Mouse (Mus musculus) forebrain, embryonic 10.5 days (tissue): Measurements from ENCODE around the gene Fam13a. TPM values are rescaled to one million over a fixed set of nuclear protein-coding genes. Genes with fewer than 3 reads are reported as not detected.
A peak's percentile ranks its signal among the peaks of the same experiment; 100 is the strongest.

Experiments
- DNase-seq: peaks from one replicate; pipeline ENCODE4 v3.0.0-alpha.2; 2017; ENCODE audit warnings: low spot score; ENCODE audit errors: extremely low spot score
- H3K27ac ChIP-seq: fragments of 300-500 bp; sonication (generic); 2 replicates; pipeline ENCODE4 v1.5.1; 2016; ENCODE audit warnings: mild to moderate bottlenecking
- H3K27me3 ChIP-seq: fragments of 300-500 bp; sonication (generic); 2 replicates; pipeline ENCODE4 v1.6.1; 2016; ENCODE audit warnings: mild to moderate bottlenecking; ENCODE audit not compliant: poor library complexity, severe bottlenecking
- H3K36me3 ChIP-seq: fragments of 300-500 bp; sonication (generic); replicated peaks from 2 replicates; pipeline ENCODE4 v1.6.1; 2016; ENCODE audit warnings: mild to moderate bottlenecking, moderate library complexity
- H3K4me1 ChIP-seq: fragments of 300-500 bp; sonication (generic); 2 replicates; pipeline ENCODE4 v1.6.1; 2016
- H3K4me3 ChIP-seq: fragments of 300-500 bp; sonication (generic); 2 replicates; pipeline ENCODE4 v1.5.1; 2016; ENCODE audit warnings: mild to moderate bottlenecking, moderate library complexity
- H3K9me3 ChIP-seq: fragments of 300-500 bp; sonication (generic); 2 replicates; pipeline ENCODE4 v1.6.1; 2016; ENCODE audit warnings: mild to moderate bottlenecking, moderate library complexity
- WGBS: fragments of 180-500 bp; shearing (Covaris S2); methylation state at CpG from one replicate; pipeline ENCODE4 v1.1.7; 2016; 5-methylcytosine and 5-hydroxymethylcytosine counted together
- polyA plus RNA-seq: library from polyadenylated mRNA; unstranded; fragments of >200 nt; fragmentation: Nextera tagmentation; extraction: Ambion mirVana; gene quantifications from 2 replicates; pipeline ENCODE4 v1.2.1, GENCODE M21; 2016

Gene Fam13a
- polyA plus RNA-seq, 1 experiment from 2014 or later, result 2.9 TPM

DNA sequence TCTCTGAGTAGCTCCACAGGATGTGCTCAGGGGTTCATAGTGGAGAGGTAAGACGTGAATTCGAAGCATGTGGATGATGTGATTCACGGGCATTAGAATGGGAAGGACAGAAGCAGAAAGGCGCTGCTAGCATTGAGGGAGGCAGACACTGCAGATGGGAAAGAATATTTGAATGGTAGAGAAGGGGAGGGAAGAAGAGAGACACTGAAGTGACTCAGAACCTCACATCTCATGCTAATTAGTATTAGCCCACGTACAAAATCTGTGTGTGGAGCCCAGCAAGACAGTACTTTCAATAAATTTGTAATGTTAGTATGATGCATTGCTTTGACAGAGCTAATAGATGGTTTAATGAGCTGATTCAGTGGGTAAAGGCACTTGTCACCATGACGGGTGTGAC is 103.6 kb downstream of the Fam13a start:
- 87% methylated on average over 6 of the region's 6 CpGs for WGBS
- Histone ChIP-seq H3K27ac (no peak overlapping the region), H3K36me3 (0 out of 2 replicates have a peak, but pooled peaks cover 2% of the 10 kb centered on the region), H3K27me3 (no peaks in the 10 kb centered on the region), H3K4me1 (no peaks in the 10 kb centered on the region), H3K9me3 (no peaks in the 10 kb centered on the region), H3K4me3 (no peak overlapping the region)
- DNase-seq, result no peak

DNA sequence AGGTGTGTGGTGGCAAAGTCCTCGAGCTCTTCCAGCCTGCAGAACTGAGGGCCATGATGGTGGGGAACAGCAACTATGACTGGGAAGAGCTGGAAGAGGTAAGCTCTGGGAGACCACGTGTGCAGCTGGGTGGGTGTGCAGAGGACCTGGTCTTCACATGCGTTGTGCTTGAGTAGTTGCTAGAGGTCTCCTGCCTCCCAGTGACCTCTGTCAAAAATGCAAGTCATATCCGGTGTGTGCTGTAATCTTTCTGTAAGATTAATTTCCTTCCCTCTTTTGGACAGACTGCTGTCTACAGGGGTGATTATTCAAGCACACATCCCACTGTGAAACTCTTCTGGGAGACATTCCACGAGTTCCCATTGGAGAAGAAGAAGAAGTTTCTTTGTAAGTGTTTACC is 107.9 kb downstream of the Fam13a start:
- WGBS, result 87% methylated on average over 5 of the region's 5 CpGs
- Histone ChIP-seq H3K36me3 (0 out of 2 replicates have a peak, but pooled peaks cover 2% of the 10 kb centered on the region), H3K27me3 (no peaks in the 10 kb centered on the region), H3K4me1 (no peaks in the 10 kb centered on the region), H3K4me3 (no peak overlapping the region), H3K27ac (no peak overlapping the region), H3K9me3 (no peaks in the 10 kb centered on the region)
- no peak for DNase-seq

DNA sequence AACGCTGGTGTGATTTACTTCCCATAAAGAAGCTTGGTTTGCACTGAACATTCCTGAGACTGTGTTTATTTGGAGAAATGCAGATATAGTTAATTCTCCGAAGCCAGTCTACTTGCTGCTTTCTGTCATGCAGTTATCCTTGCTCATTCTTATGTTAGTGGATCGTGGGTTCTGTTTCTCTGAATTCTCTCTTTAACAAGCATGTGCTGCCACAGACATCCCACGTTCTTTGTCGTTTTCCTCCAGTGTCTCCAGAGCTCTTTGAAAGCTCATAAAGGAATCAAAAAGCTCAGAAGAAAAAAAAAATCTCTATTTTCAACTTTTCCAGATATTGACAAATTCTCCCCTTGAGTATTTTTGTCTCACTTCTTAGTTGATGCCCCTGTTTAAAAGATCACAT is 110.4 kb downstream of the Fam13a start:
- Histone ChIP-seq H3K4me1 (no peaks in the 10 kb centered on the region), H3K36me3 (no peaks in the 10 kb centered on the region), H3K9me3 (no peaks in the 10 kb centered on the region), H3K27me3 (no peaks in the 10 kb centered on the region), H3K4me3 (no peak overlapping the region), H3K27ac (no peak overlapping the region)
- 93% methylated on average over 5 of the region's 5 CpGs for WGBS
- no peak for DNase-seq

DNA sequence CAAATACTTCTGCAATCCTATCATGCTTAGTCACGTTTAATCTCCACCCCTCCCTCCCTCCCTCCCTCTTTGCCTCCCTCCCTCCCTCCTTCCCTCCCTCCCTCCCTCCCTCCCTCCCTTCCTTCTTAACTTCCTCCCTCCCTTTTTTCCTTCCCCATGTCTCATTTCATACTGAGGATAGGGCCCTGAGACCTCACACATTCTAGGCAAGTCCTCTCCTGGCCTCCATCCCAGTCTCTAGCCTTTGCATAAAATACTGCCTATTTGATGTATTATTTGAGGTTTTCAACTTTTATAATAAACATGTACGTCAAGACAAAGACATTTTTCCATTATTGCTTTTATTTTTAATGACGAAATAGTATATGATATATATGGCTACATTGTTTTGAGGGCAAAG is 110.8 kb downstream of the Fam13a start:
- Histone ChIP-seq H3K4me3 (no peak overlapping the region), H3K9me3 (no peaks in the 10 kb centered on the region), H3K36me3 (no peaks in the 10 kb centered on the region), H3K27me3 (no peaks in the 10 kb centered on the region), H3K27ac (no peak overlapping the region), H3K4me1 (no peaks in the 10 kb centered on the region)
- DNase-seq, result no peak
- WGBS, result 87% methylated on average over 3 of the region's 3 CpGs

DNA sequence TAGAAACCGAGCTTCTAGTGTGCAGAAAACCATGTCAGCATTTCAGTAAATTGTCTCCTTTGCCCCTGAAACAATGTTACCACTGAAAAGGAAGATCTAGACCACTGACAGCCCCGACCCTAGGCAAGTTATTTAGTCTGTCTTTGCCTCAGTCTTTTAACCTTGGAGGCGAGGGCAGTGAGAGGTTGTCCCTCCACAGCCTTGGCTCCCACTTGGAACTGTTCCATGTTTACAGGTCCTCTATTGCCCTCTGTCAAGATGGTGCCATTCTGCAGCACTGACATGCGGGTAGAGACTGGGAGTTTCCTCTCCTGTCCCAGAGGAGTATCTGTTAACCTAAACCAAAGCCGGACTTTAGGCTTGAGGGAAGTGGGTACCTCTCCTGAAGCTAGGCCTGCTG is 111.5 kb downstream of the Fam13a start:
- 82% methylated on average over 5 of the region's 5 CpGs for whole genome bisulfite sequencing
- no peaks in the 10 kb centered on the region for H3K4me1 ChIP-seq
- H3K27ac ChIP-seq, result no peak overlapping the region
- H3K9me3 ChIP-seq, result no peaks in the 10 kb centered on the region
- no peaks in the 10 kb centered on the region for H3K27me3 ChIP-seq
- peaks cover under 1% of the 10 kb centered on the region; the same call in 1 of the 2 replicates for H3K36me3 ChIP-seq
- no peak overlapping the region for H3K4me3 ChIP-seq
- DNase-seq, result no peak

DNA sequence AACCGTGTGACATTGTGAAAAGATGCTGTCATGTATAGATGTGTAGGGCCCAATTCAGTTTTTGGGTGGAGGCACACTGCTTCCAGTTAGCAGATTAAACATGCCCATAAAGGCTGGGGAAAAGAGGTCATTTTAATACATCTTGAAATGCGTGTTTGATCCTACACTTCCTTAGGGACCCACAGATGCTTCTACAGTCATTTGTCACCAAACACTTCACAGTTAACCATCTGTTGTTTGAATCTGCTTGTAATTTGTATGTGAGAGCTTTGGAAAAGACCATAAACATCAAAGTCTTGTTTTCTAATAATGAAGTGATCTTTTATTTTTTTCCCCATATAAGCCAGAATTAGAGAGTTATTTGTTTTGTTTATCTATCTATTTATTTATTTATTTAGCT is 116.6 kb downstream of the Fam13a start:
- H3K4me3 ChIP-seq, result no peak overlapping the region
- no peak for DNase-seq
- peaks cover 9% of the 10 kb centered on the region; the same call in 1 of the 2 replicates for H3K27me3 ChIP-seq
- H3K27ac ChIP-seq, result no peak overlapping the region
- 83% methylated on average over 2 of the region's 2 CpGs for WGBS
- peaks cover 17% of the 10 kb centered on the region for H3K36me3 ChIP-seq
- H3K4me1 ChIP-seq, result 0 out of 2 replicates have a peak, but pooled peaks cover 5% of the 10 kb centered on the region
- peaks cover 16% of the 10 kb centered on the region for H3K9me3 ChIP-seq

DNA sequence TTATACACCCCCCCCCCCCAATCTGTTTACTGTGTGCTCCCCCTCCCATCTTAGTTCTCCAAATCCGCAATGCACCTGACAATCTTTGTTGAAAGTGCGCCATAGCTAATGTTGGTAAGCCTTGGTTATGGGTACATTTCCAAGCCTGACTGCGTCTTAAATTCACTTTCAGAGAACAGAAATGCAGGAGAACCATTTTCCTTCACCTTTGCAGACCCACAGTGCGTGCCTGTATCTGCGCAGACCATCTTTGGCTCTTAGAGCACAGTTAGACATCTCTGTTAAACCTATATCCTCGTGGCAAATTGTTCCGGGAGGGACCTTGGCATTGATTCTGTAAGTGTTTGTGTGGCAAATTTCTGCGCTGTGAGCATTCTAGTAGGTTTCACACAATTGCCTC is 117.0 kb downstream of the Fam13a start:
- H3K27me3 ChIP-seq, result peaks cover 9% of the 10 kb centered on the region; the same call in 1 of the 2 replicates
- WGBS, result 80% methylated on average over 8 of the region's 8 CpGs
- no peak for DNase-seq
- peaks cover 17% of the 10 kb centered on the region for H3K36me3 ChIP-seq
- H3K4me1 ChIP-seq, result 0 out of 2 replicates have a peak, but pooled peaks cover 5% of the 10 kb centered on the region
- no peak overlapping the region for H3K27ac ChIP-seq
- H3K9me3 ChIP-seq, result peaks cover 16% of the 10 kb centered on the region
- H3K4me3 ChIP-seq, result peak overlapping the region; percentile 59

DNA sequence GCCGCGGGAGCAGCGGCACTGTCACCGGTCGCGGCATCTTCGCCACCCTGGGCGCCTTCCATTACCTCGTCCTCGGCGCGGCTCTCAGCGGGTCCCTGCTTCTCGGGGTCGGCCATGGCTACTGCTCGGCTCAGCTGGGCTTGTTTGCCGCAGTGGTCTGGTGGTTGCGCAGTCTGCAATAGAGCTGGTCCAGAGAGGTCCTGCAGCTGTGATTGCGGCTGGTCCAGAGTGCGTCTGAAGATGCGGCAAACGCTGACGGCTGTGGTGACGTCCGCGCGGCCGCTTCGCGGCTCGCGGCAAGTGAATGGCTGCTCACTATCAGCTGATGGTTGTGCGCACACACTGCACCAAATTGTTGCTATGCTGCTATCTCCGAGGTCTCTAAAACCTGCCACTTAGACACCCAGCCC is 117.5 kb downstream of the Fam13a start, which contains the start of gene Nap1l5:
Gene Nap1l5 (minus strand): TSS at position 225 of the 410 bp plus-strand sequence.
- DNase-seq, result peak; percentile 30
- peaks cover 17% of the 10 kb centered on the region for H3K36me3 ChIP-seq
- H3K27ac ChIP-seq, result peak within 1 kb of the TSS; percentile 48; the same call in 1 of the 2 replicates
- H3K4me1 ChIP-seq, result 0 out of 2 replicates have a peak, but pooled peaks cover 5% of the 10 kb centered on the region
- peak within 1 kb of the TSS; percentile 59 for H3K4me3 ChIP-seq
- H3K27me3 ChIP-seq, result peaks cover 9% of the 10 kb centered on the region; the same call in 1 of the 2 replicates
- WGBS, result 29% methylated on average over 34 of the region's 34 CpGs
- H3K9me3 ChIP-seq, result peaks cover 16% of the 10 kb centered on the region

DNA sequence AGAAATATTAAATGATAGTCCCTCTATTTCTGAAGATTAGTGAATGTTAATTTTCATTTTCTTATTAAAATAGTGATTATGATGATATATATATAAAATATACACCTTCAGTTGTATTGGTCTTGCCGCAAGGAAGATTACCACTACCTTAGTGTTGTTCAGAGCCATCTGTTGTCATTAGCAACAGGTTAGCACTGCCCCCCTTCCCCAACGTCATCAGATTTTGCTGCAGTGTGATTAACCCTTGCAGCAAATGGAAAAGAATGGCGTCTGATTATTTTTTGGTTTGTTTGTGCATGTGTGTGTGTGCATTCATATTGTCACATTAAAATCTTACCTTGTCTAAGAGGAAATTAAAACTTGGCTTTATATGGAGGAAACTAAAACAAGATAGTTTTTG is 119.8 kb downstream of the Fam13a start:
- Histone ChIP-seq H3K27me3 (peaks cover 9% of the 10 kb centered on the region; the same call in 1 of the 2 replicates), H3K36me3 (peaks cover 17% of the 10 kb centered on the region), H3K4me3 (no peak overlapping the region), H3K27ac (no peak overlapping the region), H3K4me1 (0 out of 2 replicates have a peak, but pooled peaks cover 5% of the 10 kb centered on the region), H3K9me3 (peaks cover 16% of the 10 kb centered on the region)
- no peak for DNase-seq
- 56% methylated on average over 3 of the region's 3 CpGs for WGBS

DNA sequence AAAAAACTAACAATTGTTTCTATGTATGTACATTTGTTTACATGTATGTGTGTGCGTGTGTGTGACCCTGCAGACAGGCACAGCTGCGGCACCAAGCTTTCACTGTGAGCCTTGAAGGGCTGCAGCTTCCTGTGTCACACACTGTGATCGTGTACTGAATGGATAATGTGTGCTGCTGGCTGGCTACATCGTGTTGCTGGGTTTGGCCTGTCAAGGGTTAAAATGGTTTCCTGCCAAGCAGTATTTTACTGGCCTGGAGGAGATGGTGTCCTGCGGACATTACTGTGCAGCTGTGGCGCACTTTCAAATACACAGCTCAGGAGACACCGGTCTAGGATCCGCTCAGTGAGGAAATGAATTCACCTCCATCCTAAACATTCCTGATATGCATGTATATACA is 121.2 kb downstream of the Fam13a start:
- peaks cover 9% of the 10 kb centered on the region; the same call in 1 of the 2 replicates for H3K27me3 ChIP-seq
- H3K27ac ChIP-seq, result no peak overlapping the region

DNA sequence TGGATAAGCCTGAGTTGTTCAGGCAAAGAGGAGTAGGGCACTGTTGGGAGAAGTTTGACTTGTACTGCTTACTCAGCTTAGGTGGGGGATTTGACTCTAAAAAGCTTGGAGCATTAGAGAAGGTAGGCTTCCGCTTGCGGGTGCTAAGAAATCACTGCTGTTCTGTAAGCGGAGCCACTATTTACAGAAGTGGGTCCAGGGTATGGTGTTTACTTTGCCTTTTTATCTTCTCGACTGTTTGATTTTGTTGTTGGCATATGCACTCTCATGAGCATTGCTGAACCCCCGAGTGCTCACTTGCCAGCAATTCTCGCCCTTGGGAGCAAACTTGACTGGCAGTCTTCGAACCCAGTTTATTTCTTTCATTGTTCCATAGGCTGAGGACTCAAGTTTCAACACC is 123.8 kb downstream of the Fam13a start:
- no peak overlapping the region for H3K27ac ChIP-seq
- no peak for DNase-seq
- WGBS, result 91% methylated on average over 7 of the region's 7 CpGs
- H3K36me3 ChIP-seq, result no peaks in the 10 kb centered on the region
- no peaks in the 10 kb centered on the region for H3K9me3 ChIP-seq
- H3K27me3 ChIP-seq, result no peaks in the 10 kb centered on the region
- H3K4me1 ChIP-seq, result 0 out of 2 replicates have a peak, but pooled peaks cover 5% of the 10 kb centered on the region
- H3K4me3 ChIP-seq, result no peak overlapping the region

More for the DNA sequence above, 121.2 kb downstream of the Fam13a start:
- H3K9me3 ChIP-seq, result peaks cover 16% of the 10 kb centered on the region
- no peak overlapping the region for H3K4me3 ChIP-seq
- H3K4me1 ChIP-seq, result 0 out of 2 replicates have a peak, but pooled peaks cover 5% of the 10 kb centered on the region
- DNase-seq, result no peak
- H3K36me3 ChIP-seq, result peaks cover 17% of the 10 kb centered on the region
- WGBS, result 53% methylated on average over 8 of the region's 8 CpGs

DNA sequence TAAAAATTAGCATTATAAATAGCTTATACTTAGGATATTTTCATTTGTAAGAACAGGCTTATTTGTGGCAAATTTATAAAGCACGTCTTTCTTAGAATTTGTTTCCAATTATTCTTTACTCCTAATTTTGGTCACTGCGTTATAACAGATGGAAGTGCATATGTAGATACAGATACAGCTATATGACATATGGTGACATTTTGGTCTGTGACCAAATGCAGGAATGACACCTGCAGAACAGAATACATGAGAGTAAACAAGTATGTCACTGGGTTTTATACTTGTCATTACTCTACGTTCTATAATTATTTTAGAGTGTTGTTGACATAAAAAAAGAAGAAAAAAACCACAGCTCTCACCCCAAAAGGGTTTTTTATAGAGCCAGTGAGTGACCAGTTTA is 125.3 kb downstream of the Fam13a start:
- 93% methylated on average over 3 of the region's 3 CpGs for WGBS
- no peak for DNase-seq
- Histone ChIP-seq H3K27ac (no peak overlapping the region), H3K27me3 (no peaks in the 10 kb centered on the region), H3K36me3 (no peaks in the 10 kb centered on the region), H3K4me3 (no peak overlapping the region), H3K9me3 (no peaks in the 10 kb centered on the region), H3K4me1 (0 out of 2 replicates have a peak, but pooled peaks cover 5% of the 10 kb centered on the region)

DNA sequence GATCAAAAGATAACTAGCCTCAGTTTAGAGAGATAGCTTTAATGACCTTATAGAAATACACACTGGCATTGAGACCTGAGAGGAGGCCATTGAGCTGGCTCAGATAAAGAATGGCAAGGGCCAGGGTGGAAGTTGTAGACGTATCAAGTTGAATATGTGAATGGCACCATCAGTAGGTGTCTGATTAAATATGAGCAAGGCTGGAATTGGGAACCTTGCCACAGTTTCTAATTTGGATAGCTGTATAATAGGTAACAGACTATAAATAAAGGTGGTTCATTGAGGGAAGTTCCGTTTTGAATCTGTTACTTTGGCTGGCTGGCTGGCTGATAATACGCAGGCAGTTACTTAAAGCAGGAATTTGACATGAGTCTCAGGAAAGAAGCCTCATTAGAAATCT is 127.7 kb downstream of the Fam13a start:
- Histone ChIP-seq H3K36me3 (no peaks in the 10 kb centered on the region), H3K27ac (no peak overlapping the region), H3K4me3 (no peak overlapping the region), H3K9me3 (no peaks in the 10 kb centered on the region), H3K27me3 (no peaks in the 10 kb centered on the region), H3K4me1 (no peaks in the 10 kb centered on the region)
- DNase-seq, result no peak
- WGBS, result 86% methylated on average over 3 of the region's 3 CpGs
